Mouse (Mus musculus) olfactory bulb, adult 2 months (tissue): ENCODE measurements around the gene Gmps. TPM values are rescaled to one million over a fixed set of nuclear protein-coding genes. Genes with fewer than 3 reads are reported as not detected.

Experiments
- H3K27ac ChIP-seq: fragments of 200-500 bp; 2 replicates; pipeline ENCODE4 v1.5.1; 2012; ENCODE audit warnings: low read depth, low read length; ENCODE audit not compliant: insufficient read depth
- H3K4me1 ChIP-seq: fragments of 200-500 bp; 2 replicates; pipeline ENCODE4 v1.6.1; 2012; ENCODE audit warnings: low read length; ENCODE audit not compliant: control insufficient read depth, insufficient read depth
- H3K4me3 ChIP-seq: fragments of 200-500 bp; 2 replicates; pipeline ENCODE4 v1.5.1; 2012; ENCODE audit warnings: mild to moderate bottlenecking, low read depth, low read length, moderate library complexity; ENCODE audit not compliant: insufficient read depth
- CTCF ChIP-seq: fragments of 200-500 bp; IDR thresholded peaks from 2 replicates; pipeline ENCODE4 v1.5.1; 2012; ENCODE audit warnings: low read depth, mild to moderate bottlenecking, low read length, moderate library complexity; ENCODE audit not compliant: insufficient read depth
- POLR2A ChIP-seq: fragments of 200-500 bp; IDR thresholded peaks from 2 replicates; pipeline ENCODE4 v1.6.1; 2012; ENCODE audit warnings: mild to moderate bottlenecking, low read depth, low read length, moderate library complexity; ENCODE audit not compliant: insufficient read depth
- whole genome bisulfite sequencing: fragments of 180-500 bp; shearing (Covaris S2); methylation state at CpG from one replicate; pipeline ENCODE4 v1.1.7; 2018; 5-methylcytosine and 5-hydroxymethylcytosine counted together
- polyA plus RNA-seq: library from polyadenylated mRNA; stranded (reverse); fragments of >200 nt; gene quantifications from 2 replicates; pipeline ENCODE4 v1.2.4, GENCODE M21; 2012; ENCODE audit warnings: low replicate concordance; ENCODE audit not compliant: missing spikeins, insufficient read depth, insufficient read length

Gmps gene
- polyA plus RNA-seq, 1 experiment, result not detected

GRCm38 (mm10) chr3:63964922-63965249, 11.0 kb upstream of the Gmps start:
- Histone ChIP-seq H3K4me1 (no peaks in the 10 kb centered on the region), H3K4me3 (no peak overlapping the region), H3K27ac (no peak overlapping the region)
- TF ChIP-seq CTCF (no peak), POLR2A (no peak)
- WGBS, result 80% methylated on average over 6 of the region's 6 CpGs

- H3K4me3 ChIP-seq, result no peak overlapping the region
- TF ChIP-seq CTCF (no peak), POLR2A (no peak)
- H3K27ac ChIP-seq, result no peak overlapping the region
- 80% methylated on average over 2 of the region's 2 CpGs for WGBS
- H3K4me1 ChIP-seq, result no peaks in the 10 kb centered on the region
These were observed 10.0 kb upstream of the Gmps start for GRCm38 (mm10) chr3:63965929-63966328.

DNA sequence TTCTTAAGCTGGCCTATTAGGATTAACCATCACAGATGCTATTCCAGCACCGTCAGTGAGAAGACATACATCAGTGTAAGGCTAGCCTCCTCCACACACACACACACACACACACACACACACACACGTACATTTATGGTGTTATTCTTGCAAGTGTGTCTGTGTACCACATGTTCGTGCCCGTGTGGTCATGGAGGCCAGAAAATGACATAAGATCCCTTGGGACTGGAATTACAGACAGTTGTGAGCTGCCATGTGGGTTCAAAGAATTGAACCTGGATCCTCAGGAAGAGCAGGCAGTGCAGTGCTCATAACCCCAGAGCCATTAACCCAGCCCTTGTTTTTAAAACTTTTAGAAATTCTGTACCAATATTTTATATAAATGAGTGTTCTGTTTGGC, 2.0 kb downstream of the Gmps start:
- H3K27ac ChIP-seq, result no peak overlapping the region
- TF ChIP-seq CTCF (no peak), POLR2A (no peak)
- no peak overlapping the region for H3K4me3 ChIP-seq
- WGBS, result 79% methylated on average over 4 of the region's 4 CpGs
- 0 out of 2 replicates have a peak, but pooled peaks cover 2% of the 10 kb centered on the region for H3K4me1 ChIP-seq

- Histone ChIP-seq H3K4me1 (no peaks in the 10 kb centered on the region), H3K27ac (no peak overlapping the region), H3K4me3 (no peak overlapping the region)
- 94% methylated on average over 1 of the region's 1 CpGs for WGBS
- TF ChIP-seq POLR2A (no peak), CTCF (no peak)
These were observed 10.8 kb downstream of the Gmps start for GRCm38 (mm10) chr3:63986656-63987055.

DNA sequence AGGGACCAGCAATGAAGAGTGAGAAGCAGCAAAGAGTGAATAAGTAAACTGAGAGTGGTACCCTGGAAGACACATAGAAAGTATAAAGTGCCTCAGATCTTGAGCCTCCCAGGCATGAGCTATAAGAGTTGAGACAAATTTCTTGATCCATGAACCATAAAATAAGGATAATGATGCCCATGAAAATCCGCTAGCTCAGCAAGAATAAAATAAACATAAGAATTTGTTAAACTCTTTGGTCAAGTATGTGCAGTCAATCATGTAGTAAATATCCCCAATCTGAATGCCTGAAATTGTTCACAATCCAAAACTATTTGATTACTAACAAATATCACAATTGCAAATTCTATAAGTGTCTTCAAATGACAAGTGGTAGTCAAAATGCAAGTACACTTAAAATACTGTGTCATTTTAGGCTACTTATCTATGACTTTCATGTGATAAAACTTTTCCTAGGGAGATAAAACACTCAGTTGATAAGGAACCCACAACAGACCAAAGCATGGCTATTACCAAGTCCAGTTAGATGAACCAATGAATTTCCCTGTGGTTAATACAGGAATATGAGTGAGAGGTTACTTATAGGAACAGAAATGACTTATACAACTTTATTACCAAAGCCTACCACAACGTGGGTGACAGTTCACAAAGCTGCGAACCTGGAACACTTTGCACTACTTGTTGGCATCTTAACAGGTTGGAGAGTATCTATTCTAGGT, 13.0 kb downstream of the Gmps start:
- WGBS, result 90% methylated on average over 3 of the region's 3 CpGs
- H3K27ac ChIP-seq, result no peak overlapping the region
- no peaks in the 10 kb centered on the region for H3K4me1 ChIP-seq
- no peak overlapping the region for H3K4me3 ChIP-seq
- TF ChIP-seq CTCF (no peak), POLR2A (no peak)

GRCm38 (mm10) chr3:64021436-64021835, 45.5 kb downstream of the Gmps start:
- no peak for TF ChIP-seq POLR2A
- TF ChIP-seq CTCF, result no peak
- H3K4me1 ChIP-seq, result no peaks in the 10 kb centered on the region
- 98% methylated on average over 3 of the region's 3 CpGs for WGBS

DNA sequence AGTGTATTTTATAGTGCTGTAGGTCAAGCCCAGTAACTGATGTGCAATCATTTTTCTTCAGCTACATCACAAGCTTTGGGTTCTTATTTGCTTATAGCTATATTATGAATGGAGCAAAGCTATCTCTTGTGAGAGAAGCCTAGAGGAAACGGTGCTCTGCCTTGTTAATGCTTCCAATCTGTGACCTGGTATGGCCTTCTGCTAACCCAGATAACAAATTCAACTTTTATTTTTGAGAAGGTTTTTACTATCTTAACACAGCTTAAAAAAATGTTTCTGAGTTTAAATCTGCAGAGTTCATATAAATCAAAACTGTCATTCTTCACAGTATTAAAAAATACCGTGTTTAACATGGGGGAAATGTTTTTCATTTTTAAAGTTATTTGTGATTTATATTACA, 46.0 kb downstream of the Gmps start:
- Histone ChIP-seq H3K27ac (no peak overlapping the region), H3K4me3 (no peak overlapping the region), H3K4me1 (no peaks in the 10 kb centered on the region)
- WGBS, result 94% methylated on average over 2 of the region's 2 CpGs
- no peak for TF ChIP-seq CTCF
- no peak for TF ChIP-seq POLR2A

More at GRCm38 (mm10) chr3:64021436-64021835, 45.5 kb downstream of the Gmps start:
- no peak overlapping the region for H3K27ac ChIP-seq
- no peak overlapping the region for H3K4me3 ChIP-seq

DNA sequence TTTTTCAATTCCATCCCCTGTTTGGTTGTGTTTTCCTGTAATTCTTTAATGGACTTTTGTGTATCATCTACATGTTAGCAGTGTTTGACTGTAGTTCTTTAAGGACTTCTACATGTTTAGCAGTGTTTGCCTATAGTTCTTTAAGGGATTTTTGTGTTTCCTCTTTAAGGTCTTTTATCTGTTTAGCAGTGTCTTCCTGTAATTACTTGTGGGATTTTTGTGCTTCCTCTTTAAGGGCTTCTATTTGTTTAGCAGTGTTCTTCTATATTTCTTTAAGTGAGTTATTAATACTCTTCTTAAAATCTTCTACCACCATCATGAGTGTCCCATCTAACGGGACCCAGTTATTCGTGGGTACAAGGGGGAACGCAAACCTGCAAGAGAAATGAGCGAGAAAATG, 53.9 kb downstream of the Gmps start:
- no peak overlapping the region for H3K4me3 ChIP-seq
- no peaks in the 10 kb centered on the region for H3K4me1 ChIP-seq
- TF ChIP-seq POLR2A (no peak), CTCF (no peak)
- WGBS, result 97% methylated on average over 4 of the region's 4 CpGs
- H3K27ac ChIP-seq, result no peak overlapping the region

DNA sequence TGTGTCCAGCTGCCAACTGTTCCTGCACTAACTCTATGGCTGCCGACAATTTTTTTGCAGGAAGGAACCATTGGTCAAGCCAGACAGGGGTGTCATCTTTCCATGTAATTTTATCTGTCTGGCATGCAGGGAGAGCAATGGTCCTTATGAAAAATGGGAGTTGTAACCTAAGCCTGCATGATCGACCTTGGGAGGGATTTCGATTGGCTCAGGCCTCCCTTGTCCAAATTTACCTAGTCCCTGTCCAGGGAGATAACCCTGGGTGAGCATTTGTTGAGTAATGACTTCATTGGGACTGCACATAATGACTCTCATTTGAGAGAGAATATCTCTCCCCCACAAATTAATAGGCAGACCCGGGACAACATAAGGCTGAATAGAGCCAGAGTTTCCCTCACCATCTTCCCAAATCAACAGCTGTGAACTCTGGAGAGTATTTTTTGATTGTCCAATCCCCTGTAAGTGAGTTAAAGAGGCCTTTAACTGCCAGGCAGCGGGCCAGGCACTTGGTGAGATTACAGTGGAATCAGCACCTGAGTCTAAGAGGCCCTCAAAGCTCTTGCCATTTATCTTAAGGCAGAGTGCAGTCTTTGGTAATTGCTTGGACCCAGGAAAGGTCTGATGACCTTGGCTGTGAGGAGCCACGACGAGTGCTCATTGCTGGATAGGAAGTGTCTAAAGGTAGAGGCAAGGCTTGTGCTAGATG, 62.4 kb downstream of the Gmps start:
- 79% methylated on average over 7 of the region's 7 CpGs for whole genome bisulfite sequencing
- Histone ChIP-seq H3K4me1 (no peaks in the 10 kb centered on the region), H3K27ac (no peak overlapping the region), H3K4me3 (no peak overlapping the region)
- TF ChIP-seq POLR2A, result no peak
- TF ChIP-seq CTCF, result no peak
